Mouse (Mus musculus): ENCODE results near the gene Rfc4. TPM values are rescaled to one million over a fixed set of nuclear protein-coding genes. Genes with fewer than 3 reads are reported as not detected.
"Not testable (repeated sequence)": the region's sequence is repeated elsewhere in the genome, so short reads cannot be mapped to it uniquely, and the experiment has no call there.

Gene Rfc4
- polyA plus RNA-seq, 1 experiment from 2014 or later = 210 TPM

- not testable (repeated sequence) for H3K9ac ChIP-seq (ENCODE audit: low read length); H3K36me3 ChIP-seq (ENCODE audit: control insufficient read depth, insufficient read depth, low read length); H3K27ac ChIP-seq (replicated peaks; ENCODE audit: low read depth, low read length); H3K4me2 ChIP-seq (ENCODE audit: low read depth, severe bottlenecking); H3K4me1 ChIP-seq (ENCODE audit: control insufficient read depth, insufficient read depth, low read length); H3K9me3 ChIP-seq (ENCODE audit: control insufficient read depth, low read length); DNase-seq (ENCODE audit: low spot score); H3K4me3 ChIP-seq (ENCODE audit: low read depth, low read length); ATAC-seq (ENCODE audit: insufficient number of reproducible peaks, low FRiP score, low TSS enrichment, low read depth); H3K27me3 ChIP-seq (ENCODE audit: control insufficient read depth, insufficient read depth, low read length)
- WGBS = 92% methylated on average over 1 of the region's 1 CpGs
These were observed 30.7 kb downstream of the Rfc4 start for GRCm38 (mm10) chr16:23096886-23097285.

- not testable (repeated sequence) for H3K4me3 ChIP-seq (ENCODE audit: low read depth, low read length); H3K4me1 ChIP-seq (ENCODE audit: control insufficient read depth, insufficient read depth, low read length); H3K36me3 ChIP-seq (ENCODE audit: control insufficient read depth, insufficient read depth, low read length); DNase-seq (ENCODE audit: low spot score); H3K27me3 ChIP-seq (ENCODE audit: control insufficient read depth, insufficient read depth, low read length); H3K9ac ChIP-seq (ENCODE audit: low read length); H3K4me2 ChIP-seq (ENCODE audit: low read depth, severe bottlenecking); H3K27ac ChIP-seq (replicated peaks; ENCODE audit: low read depth, low read length); H3K9me3 ChIP-seq (ENCODE audit: control insufficient read depth, low read length); ATAC-seq (ENCODE audit: insufficient number of reproducible peaks, low FRiP score, low TSS enrichment, low read depth)
- 94% methylated on average over 5 of the region's 5 CpGs for WGBS
These were observed 32.0 kb downstream of the Rfc4 start for GRCm38 (mm10) chr16:23095581-23095980.

GRCm38 (mm10) chr16:23094136-23094535 lies 33.4 kb downstream of the Rfc4 start:
- WGBS = 92% methylated on average over 6 of the region's 6 CpGs
- H3K9ac ChIP-seq (ENCODE audit: low read length) = no peak overlapping the region
- DNase-seq (ENCODE audit: low spot score) (no peak), ATAC-seq (ENCODE audit: insufficient number of reproducible peaks, low FRiP score, low TSS enrichment, low read depth) (no peak)
- no peak overlapping the region for H3K27ac ChIP-seq (replicated peaks; ENCODE audit: low read depth, low read length)
- no peak overlapping the region for H3K4me2 ChIP-seq (ENCODE audit: low read depth, severe bottlenecking)
- no peaks in the 10 kb centered on the region for H3K27me3 ChIP-seq (ENCODE audit: control insufficient read depth, insufficient read depth, low read length)
- H3K4me3 ChIP-seq (ENCODE audit: low read depth, low read length) = no peak overlapping the region
- H3K4me1 ChIP-seq (ENCODE audit: control insufficient read depth, insufficient read depth, low read length) = no peaks in the 10 kb centered on the region
- no peaks in the 10 kb centered on the region for H3K36me3 ChIP-seq (ENCODE audit: control insufficient read depth, insufficient read depth, low read length)
- H3K9me3 ChIP-seq (ENCODE audit: control insufficient read depth, low read length) = no peaks in the 10 kb centered on the region

- Histone ChIP-seq H3K4me3 (ENCODE audit: low read depth, low read length) (no peak overlapping the region), H3K9me3 (ENCODE audit: control insufficient read depth, low read length) (no peaks in the 10 kb centered on the region), H3K4me2 (ENCODE audit: low read depth, severe bottlenecking) (no peak overlapping the region), H3K27ac (replicated peaks; ENCODE audit: low read depth, low read length) (no peak overlapping the region), H3K9ac (ENCODE audit: low read length) (no peak overlapping the region), H3K27me3 (ENCODE audit: control insufficient read depth, insufficient read depth, low read length) (no peaks in the 10 kb centered on the region), H3K36me3 (ENCODE audit: control insufficient read depth, insufficient read depth, low read length) (no peaks in the 10 kb centered on the region), H3K4me1 (ENCODE audit: control insufficient read depth, insufficient read depth, low read length) (no peaks in the 10 kb centered on the region)
- 79% methylated on average over 13 of the region's 13 CpGs for WGBS
- ATAC-seq (ENCODE audit: insufficient number of reproducible peaks, low FRiP score, low TSS enrichment, low read depth) (no peak), DNase-seq (ENCODE audit: low spot score) (no peak)
These were observed 34.1 kb downstream of the Rfc4 start for GRCm38 (mm10) chr16:23093321-23093953.

- not testable (repeated sequence) for ATAC-seq (ENCODE audit: insufficient number of reproducible peaks, low FRiP score, low TSS enrichment, low read depth)
These were observed 36.2 kb downstream of the Rfc4 start for GRCm38 (mm10) chr16:23091345-23091744.

DNA sequence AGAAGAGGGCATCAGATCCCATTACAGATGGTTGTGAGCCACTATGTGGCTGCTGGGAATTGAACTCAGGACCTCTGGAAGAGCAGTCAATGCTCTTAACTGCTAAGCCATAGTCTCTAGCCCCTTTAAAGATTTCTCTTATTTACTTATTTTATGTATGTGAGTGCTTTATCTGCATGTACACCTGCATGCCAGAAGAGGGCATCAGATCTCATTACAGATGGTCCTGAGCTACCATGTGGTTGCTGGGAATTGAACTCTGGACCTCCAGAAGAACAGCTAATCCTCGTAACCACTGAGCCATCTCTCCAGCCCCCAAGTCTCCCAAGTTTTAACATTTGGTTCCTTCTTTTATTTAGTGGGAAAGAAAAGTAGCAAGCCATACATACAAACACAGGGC lies 39.0 kb downstream of the Rfc4 start:
- not testable (repeated sequence) for H3K27ac ChIP-seq (replicated peaks; ENCODE audit: low read depth, low read length); H3K36me3 ChIP-seq (ENCODE audit: control insufficient read depth, insufficient read depth, low read length); DNase-seq (ENCODE audit: low spot score); ATAC-seq (ENCODE audit: insufficient number of reproducible peaks, low FRiP score, low TSS enrichment, low read depth); H3K4me2 ChIP-seq (ENCODE audit: low read depth, severe bottlenecking); H3K4me1 ChIP-seq (ENCODE audit: control insufficient read depth, insufficient read depth, low read length); H3K9ac ChIP-seq (ENCODE audit: low read length); H3K4me3 ChIP-seq (ENCODE audit: low read depth, low read length); H3K9me3 ChIP-seq (ENCODE audit: control insufficient read depth, low read length); H3K27me3 ChIP-seq (ENCODE audit: control insufficient read depth, insufficient read depth, low read length)
- WGBS = 88% methylated on average over 1 of the region's 1 CpGs

More at GRCm38 (mm10) chr16:23091345-23091744, 36.2 kb downstream of the Rfc4 start:
- DNase-seq (ENCODE audit: low spot score); H3K4me2 ChIP-seq (ENCODE audit: low read depth, severe bottlenecking); H3K9me3 ChIP-seq (ENCODE audit: control insufficient read depth, low read length); H3K9ac ChIP-seq (ENCODE audit: low read length); H3K27ac ChIP-seq (replicated peaks; ENCODE audit: low read depth, low read length); H3K4me1 ChIP-seq (ENCODE audit: control insufficient read depth, insufficient read depth, low read length); H3K36me3 ChIP-seq (ENCODE audit: control insufficient read depth, insufficient read depth, low read length); H3K27me3 ChIP-seq (ENCODE audit: control insufficient read depth, insufficient read depth, low read length); H3K4me3 ChIP-seq (ENCODE audit: low read depth, low read length): not testable (repeated sequence)

DNA sequence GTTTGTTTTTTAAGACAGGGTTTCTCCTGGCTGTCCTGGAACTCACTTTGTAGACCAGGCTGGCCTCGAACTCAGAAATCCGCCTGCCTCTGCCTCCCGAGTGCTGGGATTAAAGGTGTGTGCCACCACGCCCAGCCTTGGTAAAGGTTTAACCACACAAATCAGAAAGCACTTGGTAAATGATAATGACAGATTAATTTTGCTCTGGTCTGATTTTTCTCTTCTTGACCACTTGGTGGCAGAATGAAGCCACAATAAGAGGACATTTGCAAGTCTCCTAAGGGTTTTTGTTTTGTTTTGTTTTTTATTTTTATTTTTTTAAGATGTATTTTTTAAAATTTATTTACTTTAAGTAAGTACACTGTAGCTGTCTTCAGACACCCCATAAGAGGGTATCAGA lies 39.8 kb downstream of the Rfc4 start:
- WGBS = 51% methylated on average over 4 of the region's 4 CpGs
- not testable (repeated sequence) for DNase-seq (ENCODE audit: low spot score)

DNA sequence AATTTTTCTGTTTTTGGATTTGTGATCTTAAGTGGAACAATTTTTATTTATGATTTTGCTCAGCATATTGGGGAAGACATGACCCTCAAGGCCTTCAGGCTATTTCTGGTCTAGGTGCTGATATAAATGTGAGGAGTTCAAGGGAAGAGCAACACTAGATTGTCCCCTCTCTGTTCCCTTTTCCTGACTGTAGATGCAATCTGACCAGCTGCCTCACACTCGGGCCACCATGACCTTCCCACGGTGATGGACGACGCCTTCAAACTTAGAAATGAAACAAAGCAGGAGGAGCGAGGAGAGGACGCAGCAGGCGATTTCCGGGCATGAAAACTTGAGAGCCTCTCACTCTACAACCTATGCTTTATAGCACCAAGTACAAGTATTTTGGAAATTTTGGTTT lies 40.4 kb downstream of the Rfc4 start:
- H3K27me3 ChIP-seq (ENCODE audit: control insufficient read depth, insufficient read depth, low read length); ATAC-seq (ENCODE audit: insufficient number of reproducible peaks, low FRiP score, low TSS enrichment, low read depth); H3K9ac ChIP-seq (ENCODE audit: low read length); H3K4me3 ChIP-seq (ENCODE audit: low read depth, low read length); H3K36me3 ChIP-seq (ENCODE audit: control insufficient read depth, insufficient read depth, low read length); H3K4me2 ChIP-seq (ENCODE audit: low read depth, severe bottlenecking); H3K27ac ChIP-seq (replicated peaks; ENCODE audit: low read depth, low read length); H3K4me1 ChIP-seq (ENCODE audit: control insufficient read depth, insufficient read depth, low read length); DNase-seq (ENCODE audit: low spot score); H3K9me3 ChIP-seq (ENCODE audit: control insufficient read depth, low read length): not testable (repeated sequence)
- WGBS = 83% methylated on average over 8 of the region's 8 CpGs

More for the DNA sequence above, 39.8 kb downstream of the Rfc4 start:
- H3K4me3 ChIP-seq (ENCODE audit: low read depth, low read length); H3K4me2 ChIP-seq (ENCODE audit: low read depth, severe bottlenecking); H3K4me1 ChIP-seq (ENCODE audit: control insufficient read depth, insufficient read depth, low read length); H3K27me3 ChIP-seq (ENCODE audit: control insufficient read depth, insufficient read depth, low read length); H3K9ac ChIP-seq (ENCODE audit: low read length); H3K36me3 ChIP-seq (ENCODE audit: control insufficient read depth, insufficient read depth, low read length); H3K9me3 ChIP-seq (ENCODE audit: control insufficient read depth, low read length); H3K27ac ChIP-seq (replicated peaks; ENCODE audit: low read depth, low read length); ATAC-seq (ENCODE audit: insufficient number of reproducible peaks, low FRiP score, low TSS enrichment, low read depth): not testable (repeated sequence)

GRCm38 (mm10) chr16:23077516-23077915 lies 50.0 kb downstream of the Rfc4 start:
- not testable (repeated sequence) for H3K27me3 ChIP-seq (ENCODE audit: control insufficient read depth, insufficient read depth, low read length); H3K9me3 ChIP-seq (ENCODE audit: control insufficient read depth, low read length); DNase-seq (ENCODE audit: low spot score); H3K27ac ChIP-seq (replicated peaks; ENCODE audit: low read depth, low read length); H3K4me1 ChIP-seq (ENCODE audit: control insufficient read depth, insufficient read depth, low read length); H3K9ac ChIP-seq (ENCODE audit: low read length); ATAC-seq (ENCODE audit: insufficient number of reproducible peaks, low FRiP score, low TSS enrichment, low read depth); H3K4me3 ChIP-seq (ENCODE audit: low read depth, low read length); H3K36me3 ChIP-seq (ENCODE audit: control insufficient read depth, insufficient read depth, low read length); H3K4me2 ChIP-seq (ENCODE audit: low read depth, severe bottlenecking)
- 88% methylated on average over 6 of the region's 6 CpGs for WGBS
